Mouse (Mus musculus) cerebellum, adult 2 months (tissue): ENCODE measurements around the gene Krtap5-1.
"Not testable (repeated sequence)": the region's sequence is repeated elsewhere in the genome, so short reads cannot be mapped to it uniquely, and the experiment has no call there.

Experiments
- CTCF ChIP-seq: fragments of 200-500 bp; IDR thresholded peaks from 2 replicates; pipeline ENCODE4 v1.5.1; 2011; ENCODE audit warnings: low read depth, mild to moderate bottlenecking, control low read depth, low read length, moderate library complexity, borderline replicate concordance; ENCODE audit not compliant: insufficient read depth
- POLR2A ChIP-seq: fragments of 200-500 bp; IDR thresholded peaks from 2 replicates; pipeline ENCODE4 v1.6.1; 2011; ENCODE audit warnings: low read length, control low read depth, borderline replicate concordance; ENCODE audit not compliant: insufficient read depth

DNA sequence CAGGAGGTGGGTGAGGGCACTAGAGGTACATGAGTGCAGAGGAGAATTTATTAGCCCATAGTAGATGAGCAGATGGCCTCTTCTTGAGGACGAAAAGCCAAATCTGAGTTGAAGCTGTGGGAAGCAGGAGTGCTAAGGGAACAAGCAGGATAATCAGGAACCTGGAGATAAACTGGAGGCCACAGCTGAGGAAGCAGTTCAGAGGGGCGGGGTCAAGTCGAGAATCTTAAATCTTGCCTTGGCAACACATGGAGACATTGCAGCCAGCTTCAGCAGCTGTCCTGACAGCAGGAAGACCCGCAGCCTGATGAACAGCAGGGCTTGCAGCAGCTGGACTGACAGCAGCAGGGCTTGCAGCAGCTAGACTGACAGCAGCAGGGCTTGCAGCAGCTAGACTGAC is 810 bp downstream of the Krtap5-1 start:
- not testable (repeated sequence) for TF ChIP-seq CTCF, POLR2A
